Mouse (Mus musculus) hindbrain, postnatal 0 days (tissue): ENCODE measurements around the gene Fgfr2. TPM values are rescaled to one million over a fixed set of nuclear protein-coding genes. Genes with fewer than 3 reads are reported as not detected.

ENCODE experiments used
- ATAC-seq: fragments of 200-750 bp; cut with Nextera tagmentation; 2 replicates; pipeline ENCODE4 v1.8.0; 2017; ENCODE audit warnings: mild to moderate bottlenecking, moderate TSS enrichment, moderate library complexity
- DNase-seq: peaks from one replicate; pipeline ENCODE4 v3.0.0-alpha.2; 2015; ENCODE audit warnings: low spot score
- H3K27ac ChIP-seq: fragments of 300-500 bp; sonication (generic); 2 replicates; pipeline ENCODE4 v1.5.1; 2014; ENCODE audit warnings: mild to moderate bottlenecking
- H3K27me3 ChIP-seq: fragments of 300-500 bp; sonication (generic); 2 replicates; pipeline ENCODE4 v1.6.1; 2014; ENCODE audit warnings: low read length, mixed read lengths; ENCODE audit not compliant: insufficient read depth
- H3K36me3 ChIP-seq: fragments of 300-500 bp; sonication (generic); 2 replicates; pipeline ENCODE4 v1.6.1; 2014; ENCODE audit warnings: low read length, mixed read lengths; ENCODE audit not compliant: insufficient read depth
- H3K4me1 ChIP-seq: fragments of 300-500 bp; sonication (generic); 2 replicates; pipeline ENCODE4 v1.6.1; 2014; ENCODE audit warnings: antibody characterized with exemption, low read length, mixed read lengths; ENCODE audit not compliant: insufficient read depth
- H3K4me2 ChIP-seq: fragments of 300-500 bp; sonication (generic); 2 replicates; pipeline ENCODE4 v1.6.1; 2014; ENCODE audit warnings: low read depth, mild to moderate bottlenecking, low read length, moderate library complexity, mixed read lengths
- H3K4me3 ChIP-seq: fragments of 300-500 bp; sonication (generic); 2 replicates; pipeline ENCODE4 v1.5.1; 2014; ENCODE audit warnings: low read length
- H3K9ac ChIP-seq: fragments of 300-500 bp; sonication (generic); replicated peaks from 2 replicates; pipeline ENCODE4 v1.6.1; 2014; ENCODE audit warnings: mild to moderate bottlenecking, low read length, moderate library complexity, mixed read lengths
- H3K9me3 ChIP-seq: fragments of 300-500 bp; sonication (generic); 2 replicates; pipeline ENCODE4 v1.6.1; 2016; ENCODE audit warnings: low read length, mixed read lengths
- CTCF ChIP-seq: IDR thresholded peaks from 2 replicates; pipeline ENCODE4 v1.5.1; 2016; ENCODE audit warnings: antibody characterized with exemption, control low read depth, low read depth
- WGBS: fragments of 180-500 bp; shearing (Covaris S2); extraction: QIAGEN DNeasy Blood & Tissue Kit; methylation state at CpG from one replicate; pipeline ENCODE4 v1.1.7; 2014; 5-methylcytosine and 5-hydroxymethylcytosine counted together
- polyA plus RNA-seq: library from polyadenylated mRNA; unstranded; fragments of >200 nt; fragmentation: Nextera tagmentation; extraction: Ambion mirVana; gene quantifications from 2 replicates; pipeline ENCODE4 v1.2.1, GENCODE M21; 2015
- total RNA-seq: library from RNA; depleted of rRNA; stranded (reverse); fragments of >200 nt; gene quantifications from 2 replicates; pipeline ENCODE4 v1.2.3, GENCODE M21; 2014

The Fgfr2 gene
- total and polyA plus RNA-seq, 2 experiments from 2014 or later = 17.3 to 49.0 TPM

DNA sequence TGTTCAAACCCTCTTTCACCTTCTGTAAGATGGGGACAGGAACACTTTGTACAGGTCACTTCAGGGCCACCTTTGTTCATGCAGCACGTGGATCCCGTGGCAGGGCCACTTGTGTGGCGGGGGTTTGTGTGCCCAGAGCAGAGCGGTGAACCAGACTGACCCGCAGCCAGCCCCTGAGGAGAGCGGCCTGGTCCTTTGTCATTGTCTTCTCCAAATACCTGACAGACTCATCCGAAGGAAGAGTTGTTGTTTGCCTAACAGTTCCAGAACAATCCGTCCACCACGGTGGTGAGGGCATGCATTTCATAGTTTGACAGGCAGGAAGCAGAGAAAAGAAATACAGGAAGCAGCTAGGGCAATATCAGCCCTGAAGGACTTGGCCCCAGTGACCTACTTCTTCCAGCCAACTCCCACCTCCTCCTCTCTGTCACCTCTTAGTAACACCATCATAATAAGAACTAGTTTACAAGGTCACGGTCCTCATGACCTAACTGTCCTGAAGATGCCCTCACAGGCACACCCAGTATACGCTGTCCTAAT is 2365.8 kb downstream of the Fgfr2 start:
- H3K4me1 ChIP-seq = no peaks in the 10 kb centered on the region
- H3K4me2 ChIP-seq = no peak overlapping the region
- H3K9ac ChIP-seq = no peak overlapping the region
- no peak for ATAC-seq
- no peak for TF ChIP-seq CTCF
- H3K36me3 ChIP-seq = peaks cover 37% of the 10 kb centered on the region
- H3K4me3 ChIP-seq = no peak overlapping the region
- no peaks in the 10 kb centered on the region for H3K27me3 ChIP-seq
- DNase-seq = no peak
- 82% methylated on average over 11 of the region's 11 CpGs for WGBS
- H3K27ac ChIP-seq = no peak overlapping the region
- H3K9me3 ChIP-seq = no peaks in the 10 kb centered on the region

GRCm38 (mm10) chr7:130756343-130756835 is 2366.8 kb downstream of the Fgfr2 start:
- WGBS = 84% methylated on average over 7 of the region's 7 CpGs
- ATAC-seq (no peak), DNase-seq (no peak)
- no peaks in the 10 kb centered on the region for H3K27me3 ChIP-seq
- H3K4me2 ChIP-seq = no peak overlapping the region
- peaks cover 43% of the 10 kb centered on the region for H3K36me3 ChIP-seq
- H3K27ac ChIP-seq = no peak overlapping the region; the same call in 1 of the 2 replicates
- no peak overlapping the region for H3K9ac ChIP-seq
- H3K4me1 ChIP-seq = no peaks in the 10 kb centered on the region
- H3K4me3 ChIP-seq = no peak overlapping the region
- TF ChIP-seq CTCF = no peak
- H3K9me3 ChIP-seq = no peaks in the 10 kb centered on the region

DNA sequence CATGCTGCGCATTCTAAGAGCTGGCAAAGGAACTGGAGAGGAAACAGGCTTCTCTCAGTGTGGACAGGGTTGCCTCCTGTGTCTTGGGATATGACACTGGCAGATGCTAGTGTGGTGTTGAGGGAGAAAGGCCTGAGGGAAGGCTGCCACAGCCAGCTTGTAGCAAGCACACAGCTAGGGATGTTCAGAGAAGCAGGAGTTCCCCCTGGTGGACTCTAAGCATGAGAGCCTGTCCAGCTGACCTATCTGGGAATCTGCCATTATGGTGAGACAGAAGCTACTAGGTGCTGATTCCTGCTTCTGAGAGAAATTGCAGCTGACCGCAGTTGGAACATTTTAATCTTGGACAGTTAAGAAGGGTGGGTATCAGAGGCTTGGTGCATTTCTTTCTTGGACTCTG is 2368.4 kb downstream of the Fgfr2 start:
- 81% methylated on average over 2 of the region's 2 CpGs for WGBS
- ATAC-seq (peak; percentile 49; the same call in 1 of the 2 replicates), DNase-seq (peak; percentile 77)
- Histone ChIP-seq H3K4me3 (no peak overlapping the region), H3K27me3 (no peaks in the 10 kb centered on the region), H3K4me2 (no peak overlapping the region), H3K9me3 (no peaks in the 10 kb centered on the region), H3K27ac (peak overlapping the region; percentile 41; the same call in 1 of the 2 replicates), H3K9ac (no peak overlapping the region), H3K4me1 (peaks cover 7% of the 10 kb centered on the region; the same call in 1 of the 2 replicates), H3K36me3 (peaks cover 41% of the 10 kb centered on the region)
- TF ChIP-seq CTCF = peak; percentile 76

- Histone ChIP-seq H3K9me3 (no peaks in the 10 kb centered on the region), H3K9ac (no peak overlapping the region), H3K4me1 (peaks cover 10% of the 10 kb centered on the region; the same call in 1 of the 2 replicates), H3K4me2 (no peak overlapping the region), H3K27me3 (no peaks in the 10 kb centered on the region), H3K36me3 (peaks cover 14% of the 10 kb centered on the region; the same call in 1 of the 2 replicates), H3K4me3 (no peak overlapping the region), H3K27ac (no peak overlapping the region)
- WGBS = 27% methylated on average over 9 of the region's 9 CpGs
- no peak for ATAC-seq
- TF ChIP-seq CTCF = no peak
- no peak for DNase-seq
Observed at GRCm38 (mm10) chr7:130751678-130752077, 2371.5 kb downstream of the Fgfr2 start.

GRCm38 (mm10) chr7:130750752-130751490 is 2372.2 kb downstream of the Fgfr2 start:
- Histone ChIP-seq H3K4me3 (no peak overlapping the region), H3K27me3 (no peaks in the 10 kb centered on the region), H3K27ac (peak overlapping the region; percentile 64), H3K36me3 (peaks cover 16% of the 10 kb centered on the region), H3K9me3 (no peaks in the 10 kb centered on the region), H3K9ac (peak overlapping the region; percentile 22; the same call in 1 of the 2 replicates), H3K4me2 (no peak overlapping the region), H3K4me1 (peaks cover 10% of the 10 kb centered on the region; the same call in 1 of the 2 replicates)
- ATAC-seq (peak; percentile 73), DNase-seq (peak; percentile 70)
- 23% methylated on average over 17 of the region's 17 CpGs for whole genome bisulfite sequencing
- TF ChIP-seq CTCF = no peak

GRCm38 (mm10) chr7:130749165-130749564 is 2374.0 kb downstream of the Fgfr2 start:
- 86% methylated on average over 4 of the region's 4 CpGs for WGBS
- H3K27ac ChIP-seq = no peak overlapping the region
- H3K36me3 ChIP-seq = peaks cover 32% of the 10 kb centered on the region
- H3K27me3 ChIP-seq = no peaks in the 10 kb centered on the region
- ATAC-seq (no peak), DNase-seq (no peak)
- H3K4me1 ChIP-seq = peaks cover 10% of the 10 kb centered on the region; the same call in 1 of the 2 replicates
- H3K9me3 ChIP-seq = no peaks in the 10 kb centered on the region
- no peak overlapping the region for H3K4me2 ChIP-seq
- no peak overlapping the region for H3K4me3 ChIP-seq
- TF ChIP-seq CTCF = no peak
- H3K9ac ChIP-seq = no peak overlapping the region
